Mouse (Mus musculus) right cerebral cortex, adult 18-20 months (tissue): Measurements from ENCODE around the gene Atp1a1.
A peak's percentile ranks its signal among the peaks of the same experiment; 100 is the strongest.

ENCODE experiments used
- DNase-seq: peaks from one replicate; pipeline ENCODE4 v3.0.0; 2022; ENCODE audit warnings: mixed read lengths

Gene Atp1a1

DNA sequence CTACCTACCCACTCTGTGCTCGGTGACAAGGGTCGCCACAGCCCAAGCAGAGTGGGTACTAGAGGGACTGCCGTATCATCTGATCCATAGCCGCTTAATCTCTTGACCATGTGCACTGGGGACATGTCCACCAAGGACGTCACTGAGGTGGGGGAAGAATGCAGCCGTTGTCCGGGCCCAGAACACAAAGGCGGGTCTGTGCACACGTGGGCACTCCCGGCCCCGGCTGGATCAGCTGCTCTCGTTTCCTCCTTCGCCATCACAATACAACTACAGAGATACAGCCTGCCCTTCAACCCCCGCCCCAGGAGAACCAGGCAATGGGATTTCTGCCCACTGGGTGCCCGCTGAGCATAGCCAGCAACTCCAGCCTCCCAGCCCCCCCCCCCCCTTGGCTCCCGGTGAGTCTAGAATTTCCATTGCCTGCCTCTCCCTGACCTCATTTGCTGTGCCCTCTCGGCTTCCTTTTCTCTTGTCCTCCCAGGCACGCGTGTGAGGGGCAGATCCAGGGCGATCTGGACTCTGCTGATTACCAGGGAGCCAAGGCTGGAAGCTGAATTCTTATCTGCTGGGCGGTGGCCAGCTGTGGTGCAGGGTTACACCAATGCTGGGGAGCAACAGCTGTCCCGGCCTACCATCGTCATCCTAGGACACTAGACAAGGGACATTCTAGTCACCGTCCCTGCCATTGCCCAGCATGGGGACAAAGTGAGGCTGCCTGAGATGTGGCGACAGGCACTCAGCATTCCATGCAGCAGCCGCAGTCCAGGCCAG lies 52.8 kb downstream of the Atp1a1 start:
- DNase-seq: peak; percentile 67

- DNase-seq: no peak
Measured at GRCm38 (mm10) chr3:101549749-101550148, 54.7 kb downstream of the Atp1a1 start.

DNA sequence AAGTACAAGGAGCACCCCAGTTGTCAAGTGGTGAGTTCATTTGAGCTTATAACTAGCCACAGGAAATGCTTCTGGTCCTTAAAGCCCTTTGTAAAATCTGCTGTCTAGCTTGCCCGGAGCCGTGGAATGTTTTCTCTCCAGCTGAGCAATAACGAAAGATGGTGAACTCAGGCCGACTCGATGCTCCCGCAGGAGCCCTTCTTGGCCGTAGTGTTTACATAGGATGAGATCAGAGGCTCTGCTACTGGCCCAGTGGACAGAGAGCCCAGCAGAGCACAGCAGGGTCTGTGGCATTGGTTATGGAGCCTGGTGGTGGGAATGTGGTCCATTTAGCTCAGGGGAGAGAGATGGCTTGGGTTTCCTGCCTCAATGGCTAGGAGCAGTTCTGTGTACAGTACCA lies 60.4 kb downstream of the Atp1a1 start:
- no peak for DNase-seq

DNA sequence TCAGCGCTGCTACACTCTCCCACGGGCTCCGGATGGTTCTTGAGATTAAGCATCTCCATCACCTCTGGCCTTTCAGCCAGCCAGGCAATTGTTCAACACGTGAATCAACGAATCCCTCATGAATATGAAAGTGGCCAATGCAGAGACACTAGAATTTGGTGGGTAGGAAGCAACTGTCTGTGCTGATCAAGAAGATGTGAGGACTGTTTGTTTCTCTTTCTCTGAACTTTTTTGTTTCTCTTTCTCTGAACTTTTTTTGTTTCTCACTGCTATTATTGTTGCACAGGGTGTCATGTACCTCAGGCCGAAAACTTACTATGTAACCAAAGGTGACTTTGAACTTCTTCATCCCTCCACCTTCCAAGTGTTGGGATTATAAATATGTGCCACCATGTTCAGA lies 62.9 kb downstream of the Atp1a1 start:
- DNase-seq: no peak

GRCm38 (mm10) chr3:101540568-101540967 lies 63.9 kb downstream of the Atp1a1 start:
- no peak for DNase-seq

DNA sequence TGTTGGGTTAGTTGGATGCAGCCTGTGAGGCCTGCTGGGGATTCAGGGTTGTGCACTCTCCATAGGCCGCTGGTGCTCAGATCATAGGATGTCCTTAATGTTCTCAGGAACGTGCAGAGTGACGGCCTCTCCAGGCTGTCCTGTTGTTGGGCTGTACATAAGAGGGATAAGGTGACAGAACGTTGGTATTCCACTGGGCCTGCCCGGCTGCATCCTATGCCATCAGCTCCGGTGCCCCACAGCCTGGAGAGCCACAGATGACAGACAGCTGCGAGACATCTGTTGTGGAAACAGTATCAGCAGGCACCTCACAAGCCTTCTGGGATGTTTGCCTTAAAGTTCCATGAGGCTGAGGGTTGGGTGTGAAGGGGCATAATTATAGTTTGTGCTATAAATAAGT lies 68.2 kb downstream of the Atp1a1 start:
- peak; percentile 31 for DNase-seq

- DNase-seq: no peak
Measured at GRCm38 (mm10) chr3:101534311-101534710, 70.2 kb downstream of the Atp1a1 start.

- no peak for DNase-seq
Measured at GRCm38 (mm10) chr3:101533373-101533772, 71.1 kb downstream of the Atp1a1 start.

DNA sequence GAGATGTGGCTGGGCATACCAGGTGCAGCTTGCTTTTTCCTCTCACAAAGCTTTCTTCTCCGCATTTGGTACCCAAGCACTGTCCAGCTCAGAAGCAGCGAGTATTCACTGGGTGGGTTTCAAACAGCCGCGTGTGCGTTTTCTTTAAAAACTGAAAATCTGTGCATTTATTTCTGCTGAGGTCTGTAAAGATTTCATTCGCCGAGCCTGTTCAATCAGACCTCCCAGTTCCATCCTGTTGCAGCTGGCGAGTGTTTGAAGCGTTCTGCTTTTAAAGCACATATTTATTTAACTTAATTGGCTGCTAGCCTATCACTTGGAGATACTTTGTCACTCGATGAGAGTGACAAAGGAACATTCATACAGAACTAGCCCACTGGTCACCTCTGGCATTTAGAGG lies 73.6 kb downstream of the Atp1a1 start:
- DNase-seq: no peak

GRCm38 (mm10) chr3:101528900-101529594 lies 75.4 kb downstream of the Atp1a1 start:
- no peak for DNase-seq

DNA sequence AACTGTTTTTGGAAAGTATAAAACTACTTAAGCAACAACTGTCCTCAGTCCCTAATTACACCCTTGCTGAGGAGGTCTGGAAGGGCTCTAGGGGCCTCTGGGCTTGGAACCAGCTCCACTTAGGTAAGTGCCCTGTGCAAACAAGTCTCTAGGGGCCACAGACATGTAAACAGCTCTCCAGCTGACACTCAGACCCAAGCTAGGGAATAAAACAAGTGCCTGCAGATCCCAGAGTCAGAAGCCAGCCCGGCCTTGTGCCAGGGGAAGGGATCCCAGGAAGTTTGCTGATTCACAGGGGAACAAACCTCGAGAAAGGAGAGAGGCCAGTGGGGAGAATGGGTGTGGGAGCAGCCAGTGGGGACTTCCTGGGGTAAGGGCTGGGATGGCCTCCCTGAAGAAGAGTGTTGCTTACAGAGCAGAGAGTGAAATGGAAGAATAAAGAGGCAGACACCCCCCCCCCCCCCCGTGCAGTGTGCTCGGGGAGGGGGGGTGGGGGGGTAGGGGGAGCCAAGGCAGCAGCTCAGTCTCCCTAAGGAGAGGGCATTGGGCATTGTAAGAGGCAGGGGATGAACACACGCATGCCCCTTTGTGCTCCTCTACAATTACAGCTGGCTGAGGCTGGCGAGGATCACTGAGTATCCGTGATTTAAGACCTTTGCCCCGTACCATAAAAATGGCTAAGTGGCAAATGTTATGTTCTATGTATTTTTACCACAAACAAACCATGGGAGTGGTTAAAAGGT lies 76.2 kb downstream of the Atp1a1 start:
- DNase-seq: no peak

- DNase-seq: no peak
Measured at GRCm38 (mm10) chr3:101526603-101527002, 77.9 kb downstream of the Atp1a1 start.
